In the genomic region with DNA sequence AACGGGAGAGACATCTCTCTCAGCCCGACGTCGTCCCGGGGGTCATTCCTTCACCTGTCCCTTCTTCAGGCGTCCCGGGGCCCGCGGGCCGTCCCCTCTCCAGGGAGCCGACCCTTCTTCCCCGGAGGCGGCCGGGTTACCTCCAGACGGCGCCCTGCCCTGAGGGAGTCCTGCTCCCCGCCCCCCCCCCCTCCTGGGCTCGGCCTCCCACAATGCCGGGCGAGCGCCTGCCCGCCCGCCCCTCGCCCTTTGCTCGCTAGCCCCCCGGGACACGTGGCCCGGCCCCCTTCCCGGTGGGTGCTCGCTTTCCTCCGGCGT, we compare ENCODE assay signal across 8 mouse cellular contexts. TPM values are rescaled to one million over a fixed set of nuclear protein-coding genes. Genes with fewer than 3 reads are reported as not detected.
A peak's percentile ranks its signal among the peaks of the same experiment; 100 is the strongest.
DNase-seq lines count a peak whose midpoint lies in the region; ATAC-seq and TF ChIP-seq lines count a peak whose summit lies in the region.

No protein-coding gene starts in this region.

- peak overlapping the region; percentile 98 for H3K4me2 ChIP-seq in heart, embryonic 11.5 days
- H3K4me2 ChIP-seq in CH12.LX (ENCODE audit: insufficient read depth, low read depth, poor library complexity, severe bottlenecking): peak overlapping the region; percentile 86; the same call in 1 of the 2 replicates
- peak overlapping the region; percentile 94 for H3K4me2 ChIP-seq in forebrain, embryonic 14.5 days (ENCODE audit: low read length)
- H3K4me2 ChIP-seq in liver, embryonic 15.5 days: peak overlapping the region; percentile 89

- no peak for TF ChIP-seq EP300 in CH12.LX (IDR thresholded peaks at IDR 0.05; ENCODE audit: low read length)

- no peak for TF ChIP-seq CTCF in CH12.LX (conservative IDR thresholded peaks at IDR 0.05 in 1 of 2, IDR thresholded peaks at IDR 0.05 in 1 of 2; ENCODE audit: low read depth in 2 of 2, low read length in 2 of 2)

- H3K4me3 ChIP-seq in heart, embryonic 11.5 days (ENCODE audit: low read depth, low read length): peak overlapping the region; percentile 99
- H3K4me3 ChIP-seq in CH12.LX (replicated peaks in 1 of 3; ENCODE audit: low read depth in 2 of 3, low read length in 2 of 3, poor library complexity in 1 of 3): peak overlapping the region; percentile 93 to 98 (median 94)
- peak overlapping the region; percentile 98 for H3K4me3 ChIP-seq in forebrain, embryonic 14.5 days (ENCODE audit: low read depth, low read length)
- H3K4me3 ChIP-seq in liver, embryonic 15.5 days (replicated peaks): peak overlapping the region; percentile 79

- no peaks in the 10 kb centered on the region for H3K9me3 ChIP-seq in heart, embryonic 11.5 days (replicated peaks; ENCODE audit: control insufficient read depth, low read length)
- no peaks in the 10 kb centered on the region for H3K9me3 ChIP-seq in CH12.LX (replicated peaks; ENCODE audit: low read length)
- no peaks in the 10 kb centered on the region for H3K9me3 ChIP-seq in forebrain, embryonic 14.5 days (replicated peaks; ENCODE audit: control insufficient read depth, low read length)
- no peaks in the 10 kb centered on the region for H3K9me3 ChIP-seq in liver, embryonic 15.5 days (replicated peaks)

- no peak for DNase-seq in heart, postnatal 4 days
- DNase-seq in CH12.LX (ENCODE audit: extremely low read depth): no peak
- DNase-seq in forebrain, embryonic 14.5 days (ENCODE audit: low spot score): no peak
- DNase-seq in right cerebral cortex, adult 18-20 months: no peak
- no peak for DNase-seq in ovary, postnatal 10 days (ENCODE audit: low spot score)
- no peak for DNase-seq in ovary, postnatal 36 days (ENCODE audit: low spot score)

- H3K9ac ChIP-seq in heart, embryonic 11.5 days (ENCODE audit: low read depth, low read length): peak overlapping the region; percentile 98
- H3K9ac ChIP-seq in CH12.LX (ENCODE audit: insufficient read depth, low read depth): peak overlapping the region; percentile 88
- H3K9ac ChIP-seq in forebrain, embryonic 14.5 days (ENCODE audit: low read length): peak overlapping the region; percentile 96
- H3K9ac ChIP-seq in liver, embryonic 15.5 days: peak overlapping the region; percentile 79

- H3K27me3 ChIP-seq in heart, embryonic 11.5 days (ENCODE audit: control insufficient read depth, insufficient read depth, low read length): no peaks in the 10 kb centered on the region
- no peaks in the 10 kb centered on the region for H3K27me3 ChIP-seq in CH12.LX (replicated peaks)
- no peaks in the 10 kb centered on the region for H3K27me3 ChIP-seq in forebrain, embryonic 14.5 days (replicated peaks; ENCODE audit: control insufficient read depth, insufficient read depth, low read length)
- H3K27me3 ChIP-seq in liver, embryonic 15.5 days: no peaks in the 10 kb centered on the region

- TF ChIP-seq POLR2A in CH12.LX (IDR thresholded peaks at IDR 0.05; ENCODE audit: low read depth, low read length): no peak

- H3K4me1 ChIP-seq in heart, embryonic 11.5 days (ENCODE audit: control insufficient read depth, insufficient read depth, low read length): peaks cover 30% of the 10 kb centered on the region
- peaks cover 16 to 35% of the 10 kb centered on the region in 2 experiments for H3K4me1 ChIP-seq in CH12.LX (ENCODE audit: control insufficient read depth in 1 of 2, insufficient read depth in 2 of 2)
- H3K4me1 ChIP-seq in forebrain, embryonic 14.5 days (ENCODE audit: control insufficient read depth, insufficient read depth, low read length): peaks cover 27% of the 10 kb centered on the region
- H3K4me1 ChIP-seq in liver, embryonic 15.5 days (replicated peaks): peaks cover 64% of the 10 kb centered on the region

- 0% methylated on average over 13 of the region's 32 CpGs for WGBS in heart, embryonic 11.5 days (ENCODE audit: insufficient replicate concordance)
- 2% methylated on average over 22 of the region's 32 CpGs for WGBS in forebrain, embryonic 14.5 days
- 2% methylated on average over 29 of the region's 32 CpGs for WGBS in liver, embryonic 15.5 days (ENCODE audit: insufficient replicate concordance)

- peak overlapping the region; percentile 97 for H3K27ac ChIP-seq in heart, embryonic 11.5 days (ENCODE audit: low read depth, low read length)
- peak overlapping the region; percentile 69 for H3K27ac ChIP-seq in CH12.LX (ENCODE audit: insufficient read depth, low read depth)
- H3K27ac ChIP-seq in forebrain, embryonic 14.5 days (ENCODE audit: low read depth, low read length): peak overlapping the region; percentile 92
- H3K27ac ChIP-seq in liver, embryonic 15.5 days (replicated peaks): peak overlapping the region; percentile 94

- peaks cover 8% of the 10 kb centered on the region for H3K36me3 ChIP-seq in heart, embryonic 11.5 days (ENCODE audit: control insufficient read depth, insufficient read depth, low read length)
- H3K36me3 ChIP-seq in CH12.LX (replicated peaks in 1 of 2; ENCODE audit: control insufficient read depth in 1 of 2, insufficient read depth in 1 of 2, low read length in 1 of 2): peaks cover 34 to 37% of the 10 kb centered on the region in 2 experiments
- peaks cover 36% of the 10 kb centered on the region for H3K36me3 ChIP-seq in forebrain, embryonic 14.5 days (ENCODE audit: control insufficient read depth, insufficient read depth, low read length)
- peaks cover 34% of the 10 kb centered on the region for H3K36me3 ChIP-seq in liver, embryonic 15.5 days (replicated peaks)

- TF ChIP-seq RAD21 in CH12.LX (IDR thresholded peaks at IDR 0.05; ENCODE audit: low read depth, low read length): no peak

- no peak; the same call in 1 of the 2 replicates for ATAC-seq in heart, embryonic 11.5 days (replicated peaks; ENCODE audit: insufficient number of reproducible peaks, low FRiP score, low TSS enrichment)
- no peak for ATAC-seq in forebrain, embryonic 14.5 days
- peak; percentile 50 for ATAC-seq in liver, embryonic 15.5 days (ENCODE audit: insufficient read depth)

- dilution Hi-C loops in CH12.LX (cut with MboI; ENCODE audit: extremely low pct_ligation_motif_present, extremely low pct_unique_long_range_greater_than_20kb, low sequenced_read_pairs): no loop called here

- in situ Hi-C loops in CH12.LX (cut with MboI; ENCODE audit: low pct_ligation_motif_present, low pct_unique_long_range_greater_than_20kb, low sequenced_read_pairs): loop anchor here (10.0 kb wide), 1 partner anchor 51 kb away; a partner anchor contains a TSS

- H3K79me2 ChIP-seq in CH12.LX (replicated peaks; ENCODE audit: control insufficient read depth, extremely low read depth, insufficient read depth, poor library complexity, severe bottlenecking): peaks cover 42% of the 10 kb centered on the region

TF ChIP-seq in CH12.LX, 34 proteins besides CTCF, POLR2A, EP300 and RAD21 (continues in another document):
- TF ChIP-seq ZNF384 (IDR thresholded peaks at IDR 0.05; ENCODE audit: low read depth, low read length): no peak
- TF ChIP-seq MAZ (IDR thresholded peaks at IDR 0.05; ENCODE audit: low read depth, low read length): no peak
- no peak for TF ChIP-seq CHD2 (IDR thresholded peaks at IDR 0.05; ENCODE audit: low read length)
- TF ChIP-seq ZKSCAN1 (IDR thresholded peaks at IDR 0.05; ENCODE audit: borderline replicate concordance, low read depth, low read length): no peak
- no peak; the same call in 1 of the 2 replicates for TF ChIP-seq HCFC1 (IDR thresholded peaks at IDR 0.05; ENCODE audit: low read depth, low read length)
- no peak for TF ChIP-seq POLR2AphosphoS2 (IDR thresholded peaks at IDR 0.05; ENCODE audit: low read depth, low read length)

RNA-seq across cellular contexts. Expression of a gene that starts 0.5 kb away (rescaled TPM):
- polyA plus RNA-seq in heart, embryonic 11.5 days (2014; fragmentation: Nextera tagmentation; extraction: Ambion mirVana): 64.4 and 67.8 TPM in 2 replicates
- total RNA-seq in heart, postnatal 4 days (2021): 100 to 1,000 TPM; 202 to 210 TPM
- 165 and 174 TPM in 2 replicates for total RNA-seq in CH12.LX (2012; rRNA removed)
- total RNA-seq in CH12.LX (2014; rRNA removed): 72.7 and 86.0 TPM in 2 replicates
- 200 and 225 TPM in 2 replicates for polyA plus RNA-seq in CH12.LX (2012; ENCODE audit: insufficient read length, low read depth)
- 61.1 and 66.1 TPM in 2 replicates for polyA plus RNA-seq in forebrain, embryonic 14.5 days (2014; fragmentation: Nextera tagmentation; extraction: Ambion mirVana)
- 22.6 TPM in 2 replicates for polyA plus RNA-seq in liver, embryonic 15.5 days (2015; fragmentation: Nextera tagmentation; extraction: Ambion mirVana)

RNA-seq across cellular contexts. Expression of a gene that starts 28.5 kb away (rescaled TPM):
- 0.27 TPM in 1 of 2 replicates, not detected in the other for polyA plus RNA-seq in heart, embryonic 11.5 days (2014; fragmentation: Nextera tagmentation; extraction: Ambion mirVana)
- total RNA-seq in heart, postnatal 4 days (2021): not detected
- total RNA-seq in CH12.LX (2012; rRNA removed) (4.4 and 4.5 TPM in 2 replicates), CH12.LX (2014; rRNA removed) (3.3 and 4.8 TPM in 2 replicates)
- 14.4 and 25.9 TPM in 2 replicates for polyA plus RNA-seq in CH12.LX (2012; ENCODE audit: insufficient read length, low read depth)
- 0.21 and 0.81 TPM in 2 replicates for polyA plus RNA-seq in forebrain, embryonic 14.5 days (2014; fragmentation: Nextera tagmentation; extraction: Ambion mirVana)
- polyA plus RNA-seq in liver, embryonic 15.5 days (2015; fragmentation: Nextera tagmentation; extraction: Ambion mirVana): 1.3 TPM in 2 replicates

RNA-seq across cellular contexts. Expression of a gene that starts 35.5 kb away (rescaled TPM):
- 50.7 and 52.9 TPM in 2 replicates for polyA plus RNA-seq in heart, embryonic 11.5 days (2014; fragmentation: Nextera tagmentation; extraction: Ambion mirVana)
- 10 to 100 TPM; 24.4 to 25.3 TPM for total RNA-seq in heart, postnatal 4 days (2021)
- total RNA-seq in CH12.LX (2012; rRNA removed) (128 and 188 TPM in 2 replicates), CH12.LX (2014; rRNA removed) (154 TPM in 2 replicates)
- 175 and 179 TPM in 2 replicates for polyA plus RNA-seq in CH12.LX (2012; ENCODE audit: insufficient read length, low read depth)
- 46.8 and 52.7 TPM in 2 replicates for polyA plus RNA-seq in forebrain, embryonic 14.5 days (2014; fragmentation: Nextera tagmentation; extraction: Ambion mirVana)
- polyA plus RNA-seq in liver, embryonic 15.5 days (2015; fragmentation: Nextera tagmentation; extraction: Ambion mirVana): 32.1 and 33.5 TPM in 2 replicates

RNA-seq across cellular contexts. Expression of a gene that starts 46.7 kb away (rescaled TPM):
- 8.3 TPM in 2 replicates for polyA plus RNA-seq in heart, embryonic 11.5 days (2014; fragmentation: Nextera tagmentation; extraction: Ambion mirVana)
- total RNA-seq in heart, postnatal 4 days (2021): 1 to 10 TPM; 1.7 to 3.2 TPM
- 3.1 and 3.3 TPM in 2 replicates for total RNA-seq in CH12.LX (2012; rRNA removed)
- 1.1 and 1.7 TPM in 2 replicates for total RNA-seq in CH12.LX (2014; rRNA removed)
- 4.0 and 4.9 TPM in 2 replicates for polyA plus RNA-seq in CH12.LX (2012; ENCODE audit: insufficient read length, low read depth)
- polyA plus RNA-seq in forebrain, embryonic 14.5 days (2014; fragmentation: Nextera tagmentation; extraction: Ambion mirVana): 10.2 and 14.8 TPM in 2 replicates
- polyA plus RNA-seq in liver, embryonic 15.5 days (2015; fragmentation: Nextera tagmentation; extraction: Ambion mirVana): 1.7 and 2.4 TPM in 2 replicates

RNA-seq across cellular contexts. Expression of a gene that starts 48.8 kb away (rescaled TPM):
- polyA plus RNA-seq in heart, embryonic 11.5 days (2014; fragmentation: Nextera tagmentation; extraction: Ambion mirVana): 6.7 and 11.0 TPM in 2 replicates
- total RNA-seq in heart, postnatal 4 days (2021): 10 to 100 TPM; 18.0 to 18.6 TPM
- 6.7 and 7.6 TPM in 2 replicates for total RNA-seq in CH12.LX (2012; rRNA removed)
- 3.3 and 4.0 TPM in 2 replicates for total RNA-seq in CH12.LX (2014; rRNA removed)
- 7.0 and 8.2 TPM in 2 replicates for polyA plus RNA-seq in CH12.LX (2012; ENCODE audit: insufficient read length, low read depth)
- 10.8 and 13.4 TPM in 2 replicates for polyA plus RNA-seq in forebrain, embryonic 14.5 days (2014; fragmentation: Nextera tagmentation; extraction: Ambion mirVana)
- polyA plus RNA-seq in liver, embryonic 15.5 days (2015; fragmentation: Nextera tagmentation; extraction: Ambion mirVana): 4.3 and 5.2 TPM in 2 replicates
